Mouse (Mus musculus) spleen, adult 2 months (tissue): Measurements from ENCODE around the gene Rab40c. TPM values are rescaled to one million over a fixed set of nuclear protein-coding genes. Genes with fewer than 3 reads are reported as not detected.

Source experiments
- DNase-seq, 2 experiments: peaks; one replicate each; pipeline versions ENCODE4 v3.0.0 to v3.0.0-alpha.2; 2012 to 2021; ENCODE audit warnings: low spot score in 2 of 2, low read depth in 1 of 2
- H3K27ac ChIP-seq: fragments of 200-500 bp; 2 replicates; pipeline ENCODE4 v1.5.1; 2012; ENCODE audit warnings: low read length, inconsistent platforms; ENCODE audit not compliant: insufficient read depth
- H3K27me3 ChIP-seq: fragments of 200-500 bp; 2 replicates; pipeline ENCODE4 v1.6.1; 2012; ENCODE audit warnings: mild to moderate bottlenecking, moderate library complexity, low read length, inconsistent platforms; ENCODE audit not compliant: control insufficient read depth, insufficient read depth
- H3K36me3 ChIP-seq: fragments of 200-500 bp; 2 replicates; pipeline ENCODE4 v1.6.1; 2012; ENCODE audit warnings: mild to moderate bottlenecking, low read length, inconsistent platforms; ENCODE audit not compliant: control insufficient read depth, insufficient read depth
- H3K4me1 ChIP-seq: fragments of 200-500 bp; 2 replicates; pipeline ENCODE4 v1.6.1; 2011; ENCODE audit warnings: inconsistent platforms; ENCODE audit not compliant: control insufficient read depth, insufficient read depth, insufficient read length
- H3K4me3 ChIP-seq: fragments of 200-500 bp; 2 replicates; pipeline ENCODE4 v1.5.1; 2011; ENCODE audit warnings: mild to moderate bottlenecking, inconsistent platforms; ENCODE audit not compliant: insufficient read depth, insufficient read length; ENCODE audit errors: extremely low read depth
- CTCF ChIP-seq: fragments of 200-500 bp; IDR thresholded peaks from 2 replicates; pipeline ENCODE4 v1.5.1; 2011; ENCODE audit warnings: mild to moderate bottlenecking, inconsistent platforms; ENCODE audit not compliant: insufficient read depth, insufficient read length, insufficient replicate concordance; ENCODE audit errors: extremely low read depth
- POLR2A ChIP-seq: fragments of 200-500 bp; IDR thresholded peaks from 2 replicates; pipeline ENCODE4 v1.6.1; 2011; ENCODE audit warnings: low read depth, low read length, inconsistent platforms
- WGBS: fragments of 180-500 bp; shearing (Covaris S2); methylation state at CpG from one replicate; pipeline ENCODE4 v1.1.7; 2018; 5-methylcytosine and 5-hydroxymethylcytosine counted together
- polyA plus RNA-seq: library from polyadenylated mRNA; depleted of rRNA; stranded (reverse); fragments of >200 nt; gene quantifications from 2 replicates; pipeline ENCODE4 v1.2.3, GENCODE M21; 2012

The Rab40c gene
- polyA plus RNA-seq, 1 experiment, result 31.6 TPM

DNA sequence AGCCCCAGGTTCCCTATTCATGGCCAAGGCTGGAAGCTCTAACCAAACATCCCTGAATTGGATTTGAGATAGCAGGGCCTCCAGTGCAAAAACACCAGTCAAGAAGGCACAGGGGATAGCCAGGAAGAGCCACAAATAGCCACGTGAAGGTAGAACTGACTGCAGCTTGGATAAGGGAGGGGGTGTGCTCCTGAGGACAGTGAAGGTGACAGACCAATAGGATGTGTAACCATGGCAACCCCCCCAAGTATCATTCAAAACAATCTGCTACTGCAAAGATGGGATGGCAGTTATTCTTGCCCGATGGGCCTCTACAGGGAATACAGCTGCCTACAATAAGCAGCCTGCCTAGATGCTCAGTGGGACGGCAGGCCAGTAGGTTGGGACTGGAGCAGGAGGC is 82.0 kb downstream of the Rab40c start:
- Histone ChIP-seq H3K4me3 (no peak overlapping the region), H3K4me1 (peaks cover 10% of the 10 kb centered on the region), H3K27me3 (no peaks in the 10 kb centered on the region), H3K27ac (no peak overlapping the region), H3K36me3 (peaks cover 30% of the 10 kb centered on the region)
- TF ChIP-seq CTCF, result no peak
- TF ChIP-seq POLR2A, result no peak
- DNase-seq, result no peak
- 74% methylated on average over 3 of the region's 3 CpGs for WGBS

- Histone ChIP-seq H3K27me3 (no peaks in the 10 kb centered on the region), H3K4me1 (peaks cover 11% of the 10 kb centered on the region), H3K36me3 (peaks cover 27% of the 10 kb centered on the region), H3K4me3 (no peak within 1 kb of the TSS; the same call in 1 of the 2 replicates), H3K27ac (no peak within 1 kb of the TSS)
- TF ChIP-seq POLR2A (no peak), CTCF (no peak)
- WGBS, result 14% methylated on average over 29 of the region's 29 CpGs
- DNase-seq, result no peak
Observed at GRCm38 (mm10) chr17:25837076-25837410, 82.5 kb downstream of the Rab40c start, which contains the start of gene Rhbdl1. Gene Rhbdl1, minus strand, starts transcription at chr17:25837295.

GRCm38 (mm10) chr17:25836397-25837075 is 83.0 kb downstream of the Rab40c start:
- no peak for DNase-seq
- WGBS, result 29% methylated on average over 23 of the region's 23 CpGs
- Histone ChIP-seq H3K4me1 (peaks cover 16% of the 10 kb centered on the region), H3K27ac (no peak overlapping the region), H3K4me3 (no peak overlapping the region; the same call in 1 of the 2 replicates), H3K27me3 (no peaks in the 10 kb centered on the region), H3K36me3 (peaks cover 24% of the 10 kb centered on the region)
- TF ChIP-seq CTCF (no peak), POLR2A (no peak)

DNA sequence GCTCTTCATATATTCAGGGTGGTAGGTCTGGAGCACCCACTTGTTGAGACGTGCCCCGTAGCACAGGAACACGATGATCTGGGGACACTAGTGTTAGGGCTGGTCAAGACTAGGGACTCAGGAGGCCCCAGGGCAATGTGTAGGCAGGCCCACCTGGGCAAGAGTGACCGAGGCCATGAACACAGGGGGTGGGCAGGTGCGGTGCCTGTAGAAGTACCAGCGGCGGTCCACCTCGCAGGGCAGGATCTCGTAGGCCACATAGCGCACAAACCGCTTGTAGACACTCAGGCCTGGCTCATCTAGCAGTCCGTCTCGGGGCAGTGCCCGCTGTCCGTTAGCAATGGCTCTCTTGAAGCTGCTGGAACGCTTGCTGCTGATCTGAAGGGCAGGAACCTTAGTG is 83.7 kb downstream of the Rab40c start:
- H3K36me3 ChIP-seq, result peaks cover 24% of the 10 kb centered on the region
- H3K4me1 ChIP-seq, result peaks cover 17% of the 10 kb centered on the region
- H3K4me3 ChIP-seq, result no peak overlapping the region
- H3K27ac ChIP-seq, result no peak overlapping the region
- no peak for TF ChIP-seq POLR2A
- no peak for TF ChIP-seq CTCF
- 91% methylated on average over 16 of the region's 16 CpGs for WGBS
- DNase-seq, result no peak
- no peaks in the 10 kb centered on the region for H3K27me3 ChIP-seq

- peaks cover 23% of the 10 kb centered on the region for H3K36me3 ChIP-seq
- no peak for DNase-seq
- no peak overlapping the region for H3K27ac ChIP-seq
- no peak overlapping the region for H3K4me3 ChIP-seq
- peaks cover 17% of the 10 kb centered on the region for H3K4me1 ChIP-seq
- H3K27me3 ChIP-seq, result no peaks in the 10 kb centered on the region
- TF ChIP-seq CTCF, result no peak
- no peak for TF ChIP-seq POLR2A
- 92% methylated on average over 7 of the region's 7 CpGs for WGBS
Observed at GRCm38 (mm10) chr17:25835301-25835700, 84.2 kb downstream of the Rab40c start.

GRCm38 (mm10) chr17:25834595-25835222 is 84.8 kb downstream of the Rab40c start:
- WGBS, result 95% methylated on average over 12 of the region's 12 CpGs
- TF ChIP-seq CTCF, result no peak
- no peak for TF ChIP-seq POLR2A
- Histone ChIP-seq H3K36me3 (peaks cover 18% of the 10 kb centered on the region), H3K4me1 (peaks cover 17% of the 10 kb centered on the region), H3K27ac (no peak overlapping the region), H3K4me3 (no peak overlapping the region), H3K27me3 (no peaks in the 10 kb centered on the region)
- DNase-seq, result no peak

GRCm38 (mm10) chr17:25833961-25834594 is 85.4 kb downstream of the Rab40c start:
- H3K36me3 ChIP-seq, result peaks cover 12% of the 10 kb centered on the region
- no peak for TF ChIP-seq POLR2A
- no peak for TF ChIP-seq CTCF
- H3K4me1 ChIP-seq, result peaks cover 24% of the 10 kb centered on the region
- 59% methylated on average over 6 of the region's 6 CpGs for WGBS
- no peaks in the 10 kb centered on the region for H3K27me3 ChIP-seq
- peak overlapping the region; percentile 90; the same call in 1 of the 2 replicates for H3K4me3 ChIP-seq
- peak overlapping the region; percentile 86; the same call in 1 of the 2 replicates for H3K27ac ChIP-seq
- DNase-seq, result no peak
